11 mouse cellular contexts compared by ENCODE assay signal in the genomic region with DNA sequence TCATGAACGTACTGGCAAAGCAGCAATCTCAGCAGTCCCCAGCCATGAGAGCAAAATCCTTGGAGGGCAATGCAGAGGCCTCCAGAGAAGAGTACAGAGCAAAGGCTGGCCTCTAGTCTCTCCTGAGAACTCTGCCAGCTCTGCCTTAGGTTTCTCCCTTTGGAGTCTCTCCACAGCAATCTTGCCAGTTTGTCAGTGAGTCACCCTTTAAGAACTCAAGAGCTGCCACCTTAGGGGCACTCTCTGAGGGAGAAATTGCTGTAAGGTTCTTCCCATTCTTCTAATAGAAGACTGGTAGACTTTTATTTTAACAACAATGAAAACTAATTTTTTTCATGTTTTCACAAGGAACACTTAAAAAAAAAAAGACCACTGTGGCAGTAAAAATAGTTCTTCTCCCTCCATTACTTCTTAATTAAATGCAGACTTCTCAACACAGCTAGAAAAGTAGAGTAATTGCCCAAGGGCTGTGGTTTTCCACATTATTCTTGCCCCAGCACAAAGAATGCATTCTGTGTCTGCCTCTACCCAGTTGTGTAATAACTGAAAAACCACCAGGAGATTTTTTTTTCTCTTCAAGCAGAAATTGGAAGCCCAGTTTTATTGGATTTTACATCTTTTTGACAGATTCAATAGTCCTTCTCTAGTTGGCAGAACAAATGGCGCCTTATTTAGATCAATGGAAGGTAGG. TPM values are rescaled to one million over a fixed set of nuclear protein-coding genes. Genes with fewer than 3 reads are reported as not detected.
DNase-seq lines count a peak whose midpoint lies in the region; ATAC-seq and TF ChIP-seq lines count a peak whose summit lies in the region.
"Had no signal": no experiment of that assay in that cellular context is flagged by ENCODE, and none has a peak within 500 bp of the region (broad histone marks: within the 10 kb centered on the region; RNA-seq: fewer than 3 reads in every experiment).

No protein-coding gene starts in this region.

- no peak for TF ChIP-seq POLR2A in bone marrow, adult 2 months (IDR thresholded peaks at IDR 0.05; ENCODE audit: borderline replicate concordance, control insufficient read depth, low read depth, low read length)
- no peak for TF ChIP-seq POLR2A in myocyte (IDR thresholded peaks at IDR 0.05; ENCODE audit: insufficient read length, low read depth)
- no peak for TF ChIP-seq POLR2A in thymus, adult 2 months (IDR thresholded peaks at IDR 0.05; ENCODE audit: control insufficient read depth, extremely low read depth, insufficient read depth, low read length, poor library complexity)

- no peak overlapping the region for H3K9ac ChIP-seq in kidney, postnatal 0 days (ENCODE audit: low read depth, low read length)
- no peak overlapping the region for H3K9ac ChIP-seq in embryonic facial prominence, embryonic 15.5 days

- no peak overlapping the region for H3K4me3 ChIP-seq in kidney, postnatal 0 days (replicated peaks; ENCODE audit: low read depth, low read length)
- H3K4me3 ChIP-seq in bone marrow, adult 2 months (replicated peaks; ENCODE audit: control insufficient read depth, low read depth, low read length): no peak overlapping the region
- H3K4me3 ChIP-seq in embryonic facial prominence, embryonic 15.5 days (replicated peaks): no peak overlapping the region
- no peak overlapping the region for H3K4me3 ChIP-seq in myocyte
- no peak overlapping the region for H3K4me3 ChIP-seq in thymus, adult 2 months (ENCODE audit: control insufficient read depth, insufficient read depth, low read length)

- no peak for DNase-seq in kidney, postnatal 0 days (ENCODE audit: low spot score)
- no peak for DNase-seq in kidney, adult 18-20 months
- no peak for DNase-seq in heart, postnatal 25 days (ENCODE audit: low spot score)
- no peak for DNase-seq in thymus, adult 2 months
- DNase-seq: cerebellum, adult 8-10 months; left cerebral cortex, postnatal 4 days; right cerebral cortex, adult 18-20 months; thymus, postnatal 4 days had no signal

- no peaks in the 10 kb centered on the region for H3K36me3 ChIP-seq in kidney, postnatal 0 days (ENCODE audit: insufficient read depth, low read length)
- H3K36me3 ChIP-seq in embryonic facial prominence, embryonic 15.5 days: no peaks in the 10 kb centered on the region
- no peaks in the 10 kb centered on the region for H3K36me3 ChIP-seq in myocyte (ENCODE audit: control insufficient read depth, insufficient read depth)
- H3K36me3 ChIP-seq in thymus, adult 2 months (ENCODE audit: control insufficient read depth, insufficient read depth, low read length): no peaks in the 10 kb centered on the region

- H3ac ChIP-seq in myocyte (ENCODE audit: control insufficient read depth, insufficient read length): no peak overlapping the region

- WGBS in kidney, postnatal 0 days: 62% methylated on average over 2 of the region's 2 CpGs
- 48% methylated on average over 2 of the region's 2 CpGs for WGBS in bone marrow, adult 2 months
- 26% methylated on average over 2 of the region's 2 CpGs for WGBS in embryonic facial prominence, embryonic 15.5 days
- WGBS in thymus, adult 2 months: 90% methylated on average over 2 of the region's 2 CpGs

- H3K9me3 ChIP-seq in kidney, postnatal 0 days (replicated peaks; ENCODE audit: low read length): no peaks in the 10 kb centered on the region
- H3K9me3 ChIP-seq in embryonic facial prominence, embryonic 15.5 days (replicated peaks): no peaks in the 10 kb centered on the region

- H3K79me2 ChIP-seq in myocyte (ENCODE audit: control insufficient read depth, insufficient read depth): no peaks in the 10 kb centered on the region

- peak overlapping the region; percentile 38; the same call in 1 of the 2 replicates for H3K27ac ChIP-seq in kidney, postnatal 0 days
- H3K27ac ChIP-seq in bone marrow, adult 2 months (ENCODE audit: control insufficient read depth, insufficient read depth, low read depth, low read length, poor library complexity): peak overlapping the region; percentile 51
- peak overlapping the region; percentile 89 for H3K27ac ChIP-seq in embryonic facial prominence, embryonic 15.5 days (replicated peaks)
- no peak overlapping the region for H3K27ac ChIP-seq in thymus, adult 2 months (ENCODE audit: control insufficient read depth, insufficient read depth, low read length)

- H3K4me2 ChIP-seq in kidney, postnatal 0 days (ENCODE audit: low read length): no peak overlapping the region
- H3K4me2 ChIP-seq in embryonic facial prominence, embryonic 15.5 days (replicated peaks): no peak overlapping the region; the same call in 1 of the 2 replicates
- peak overlapping the region; percentile 76 for H3K4me2 ChIP-seq in myocyte (ENCODE audit: low read depth)

- H3K4me1 ChIP-seq in kidney, postnatal 0 days (replicated peaks; ENCODE audit: insufficient read depth, low read length): no peaks in the 10 kb centered on the region
- H3K4me1 ChIP-seq in bone marrow, adult 2 months (ENCODE audit: control insufficient read depth, insufficient read depth, low read length): peaks cover 1% of the 10 kb centered on the region; the same call in 1 of the 2 replicates
- H3K4me1 ChIP-seq in embryonic facial prominence, embryonic 15.5 days: peaks cover 41% of the 10 kb centered on the region
- H3K4me1 ChIP-seq in thymus, adult 2 months (replicated peaks; ENCODE audit: control insufficient read depth, insufficient read depth, low read length): no peaks in the 10 kb centered on the region

- TF ChIP-seq CTCF in kidney, postnatal 0 days (IDR thresholded peaks at IDR 0.05; ENCODE audit: low read depth): no peak
- TF ChIP-seq CTCF in bone marrow, adult 2 months (IDR thresholded peaks at IDR 0.05; ENCODE audit: control insufficient read depth, insufficient read depth, low read length): no peak
- no peak for TF ChIP-seq CTCF in thymus, adult 2 months (IDR thresholded peaks at IDR 0.05; ENCODE audit: borderline replicate concordance, control insufficient read depth, extremely low read depth, insufficient read depth, low read length, poor library complexity)

- intact Hi-C loops in heart, postnatal 25 days (cut with DNase I): no loop called here

- ATAC-seq in kidney, postnatal 0 days (replicated peaks; ENCODE audit: low FRiP score, low read depth): no peak
- 0 out of 2 replicates have a peak, but pooled peaks have one; percentile 20 for ATAC-seq in embryonic facial prominence, embryonic 15.5 days (ENCODE audit: insufficient number of reproducible peaks, low FRiP score, low TSS enrichment, low read depth)

- H3K27me3 ChIP-seq in kidney, postnatal 0 days (ENCODE audit: insufficient read depth, low read length): no peaks in the 10 kb centered on the region
- no peaks in the 10 kb centered on the region for H3K27me3 ChIP-seq in embryonic facial prominence, embryonic 15.5 days
- no peaks in the 10 kb centered on the region for H3K27me3 ChIP-seq in myocyte (ENCODE audit: control insufficient read depth, insufficient read depth, insufficient read length)
- no peaks in the 10 kb centered on the region for H3K27me3 ChIP-seq in thymus, adult 2 months (ENCODE audit: control insufficient read depth, insufficient read depth, low read length)

TF ChIP-seq in myocyte, 11 proteins besides CTCF, POLR2A, EP300 and RAD21:
- TF ChIP-seq TCF3 (IDR thresholded peaks at IDR 0.05; ENCODE audit: insufficient read length, low read depth) (no peak), USF1 (IDR thresholded peaks at IDR 0.05; ENCODE audit: low read depth) (no peak), POLR2AphosphoS2 (IDR thresholded peaks at IDR 0.05; ENCODE audit: insufficient read length, low read depth) (no peak), CEBPB (IDR thresholded peaks at IDR 0.05; ENCODE audit: insufficient read depth, poor library complexity, severe bottlenecking) (peak; percentile 96), E2F4 (IDR thresholded peaks at IDR 0.05; ENCODE audit: insufficient read depth) (no peak), MYOD1 (IDR thresholded peaks at IDR 0.05; ENCODE audit: control insufficient read depth in 1 of 3, insufficient read length in 2 of 3, low read depth in 2 of 3) (no peak)
TF ChIP-seq in myocyte: peak in this region for 1.

RNA-seq across cellular contexts. Expression of gene Spp1, which starts 27.2 kb away (rescaled TPM):
- 1,587 and 1,767 TPM in 2 replicates for polyA plus RNA-seq in kidney, postnatal 0 days (2015; fragmentation: Nextera tagmentation; extraction: Ambion mirVana)
- polyA plus RNA-seq in bone marrow, adult 2 months (2011; ENCODE audit: insufficient read depth, insufficient read length, low replicate concordance, missing spikeins): 43.4 and 344 TPM in 2 replicates
- 431 and 448 TPM in 2 replicates for polyA plus RNA-seq in embryonic facial prominence, embryonic 15.5 days (2015; fragmentation: Nextera tagmentation; extraction: Ambion mirVana)
- polyA plus RNA-seq in myocyte (2012; fragmentation: generic; extraction: Trizol): 634 TPM
- under 1 TPM; 0.55 to 0.59 TPM for total RNA-seq in heart, postnatal 25 days (2021)
- 3.2 and 5.1 TPM in 2 replicates for polyA plus RNA-seq in thymus, adult 2 months (2012; rRNA removed)

RNA-seq across cellular contexts. Expression of gene Pkd2, which starts 51.6 kb away (rescaled TPM):
- polyA plus RNA-seq in kidney, postnatal 0 days (2015; fragmentation: Nextera tagmentation; extraction: Ambion mirVana): 16.9 and 17.4 TPM in 2 replicates
- polyA plus RNA-seq in bone marrow, adult 2 months (2011; ENCODE audit: insufficient read depth, insufficient read length, low replicate concordance, missing spikeins): 1.5 and 3.3 TPM in 2 replicates
- 18.4 and 19.9 TPM in 2 replicates for polyA plus RNA-seq in embryonic facial prominence, embryonic 15.5 days (2015; fragmentation: Nextera tagmentation; extraction: Ambion mirVana)
- 6.3 TPM for polyA plus RNA-seq in myocyte (2012; fragmentation: generic; extraction: Trizol)
- 10 to 100 TPM; 21.6 to 25.5 TPM for total RNA-seq in heart, postnatal 25 days (2021)
- polyA plus RNA-seq in thymus, adult 2 months (2012; rRNA removed): 4.2 and 4.3 TPM in 2 replicates
